Mouse (Mus musculus) embryo, embryonic 11.5 days (tissue): ENCODE measurements at regions not wholly inside any gene's neighbourhood (a gene's known extent, or its start where the extent isn't known, plus 50 kb on each side); places are given as distances from the start of the nearest gene placed in this dataset.
"Not testable (repeated sequence)": the region's sequence is repeated elsewhere in the genome, so short reads cannot be mapped to it uniquely, and the experiment has no call there.

ENCODE experiments used
- DNase-seq: peaks from one replicate; pipeline ENCODE4 v3.0.0-alpha.2; 2012; ENCODE audit warnings: low read depth, low spot score

DNA sequence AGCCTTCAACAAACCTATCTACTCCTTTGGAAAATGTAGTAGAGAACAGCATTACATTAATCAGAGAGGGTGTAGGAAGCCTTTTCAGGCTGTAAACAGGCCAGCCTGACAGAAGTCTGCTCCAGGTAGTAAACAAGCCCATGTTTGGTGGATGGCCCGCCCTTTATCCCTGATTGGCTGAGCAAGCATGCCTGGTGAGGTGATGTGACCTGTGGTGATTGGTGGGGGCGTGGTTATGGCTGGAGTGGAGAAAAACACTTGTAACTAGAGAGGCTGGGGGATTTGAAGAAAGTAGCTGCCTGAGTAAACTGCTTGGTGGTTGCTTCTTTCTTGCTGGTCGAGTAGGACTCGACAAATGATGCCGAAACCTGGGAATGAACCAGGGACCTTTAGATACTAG is 621.3 kb upstream of the Dsel start:
- not testable (repeated sequence) for DNase-seq

DNA sequence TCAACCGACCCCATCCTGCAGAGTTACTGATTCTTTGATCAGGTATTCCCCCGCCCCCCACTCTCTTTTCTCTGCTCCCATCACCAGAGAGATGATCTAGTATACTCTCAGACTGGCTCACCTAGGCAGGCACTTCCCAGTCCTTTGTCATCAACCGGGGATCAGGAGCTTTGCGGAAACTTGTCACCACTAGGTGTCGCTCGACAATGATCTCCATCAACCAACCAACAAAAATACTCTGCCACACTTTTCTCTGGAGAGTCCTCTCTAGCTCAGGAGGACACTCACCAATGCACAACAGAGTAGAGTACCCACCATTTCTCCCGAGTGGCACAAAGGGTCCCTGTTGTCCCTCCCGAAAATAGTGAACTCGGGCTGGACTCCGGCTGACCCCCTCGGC is 591.3 kb upstream of the Dsel start:
- DNase-seq: peak; percentile 49

DNA sequence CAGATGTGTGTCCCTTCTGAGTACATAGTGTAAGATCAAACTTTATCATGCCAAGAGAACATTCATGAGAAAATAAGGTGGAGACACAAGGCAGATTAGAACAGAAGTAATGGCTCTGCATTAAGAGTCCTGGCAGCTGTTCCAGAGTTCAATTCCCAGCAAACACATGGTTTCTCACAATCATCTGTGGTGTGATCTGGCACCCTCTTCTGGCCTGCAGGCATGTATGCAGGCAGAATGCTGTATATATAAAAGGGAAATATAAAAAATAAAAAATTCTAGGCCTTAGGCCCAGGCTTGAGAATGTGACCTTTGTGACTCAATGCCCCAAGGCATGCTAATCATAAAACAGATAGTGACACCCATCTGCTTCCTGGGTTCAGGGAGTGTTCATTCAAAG is 587.7 kb upstream of the Dsel start:
- no peak for DNase-seq

DNA sequence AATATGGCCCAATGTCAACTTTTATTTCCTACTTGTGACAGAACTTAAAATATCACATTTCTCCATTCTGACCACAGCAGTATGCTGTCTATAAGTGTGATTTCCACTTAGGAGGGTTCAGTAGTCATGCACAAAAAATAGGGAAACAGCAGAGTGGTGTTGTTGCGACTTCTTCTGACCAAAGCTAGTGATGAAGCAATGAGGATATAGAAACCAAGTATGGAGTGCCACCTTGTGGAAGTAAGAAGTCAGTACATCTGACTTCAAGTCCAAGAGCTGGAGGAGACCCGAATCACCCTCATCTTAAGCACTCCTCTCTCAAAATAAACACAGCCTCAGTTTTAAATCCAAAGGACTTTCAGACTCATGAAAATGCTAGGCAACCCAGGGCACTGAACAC is 586.9 kb upstream of the Dsel start:
- DNase-seq: no peak

DNA sequence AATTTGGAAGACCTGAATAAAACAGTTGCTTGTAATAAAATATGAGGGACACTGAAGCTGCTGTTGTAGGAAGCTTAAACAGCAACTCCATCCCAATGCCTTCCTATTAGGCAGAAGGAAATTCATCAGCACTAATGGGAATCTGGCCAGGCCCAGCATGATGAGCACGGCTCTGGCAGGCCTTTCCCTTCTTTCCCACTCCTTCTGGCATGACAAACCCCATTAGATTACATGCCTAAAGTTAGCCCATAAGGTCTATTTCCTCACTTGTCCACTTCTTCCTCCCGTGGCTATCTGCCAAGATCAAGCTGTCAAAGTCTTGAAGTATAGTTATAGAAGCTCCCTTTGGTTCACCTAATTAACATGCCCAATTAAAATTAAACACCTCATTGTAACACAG is 574.4 kb upstream of the Dsel start:
- no peak for DNase-seq

DNA sequence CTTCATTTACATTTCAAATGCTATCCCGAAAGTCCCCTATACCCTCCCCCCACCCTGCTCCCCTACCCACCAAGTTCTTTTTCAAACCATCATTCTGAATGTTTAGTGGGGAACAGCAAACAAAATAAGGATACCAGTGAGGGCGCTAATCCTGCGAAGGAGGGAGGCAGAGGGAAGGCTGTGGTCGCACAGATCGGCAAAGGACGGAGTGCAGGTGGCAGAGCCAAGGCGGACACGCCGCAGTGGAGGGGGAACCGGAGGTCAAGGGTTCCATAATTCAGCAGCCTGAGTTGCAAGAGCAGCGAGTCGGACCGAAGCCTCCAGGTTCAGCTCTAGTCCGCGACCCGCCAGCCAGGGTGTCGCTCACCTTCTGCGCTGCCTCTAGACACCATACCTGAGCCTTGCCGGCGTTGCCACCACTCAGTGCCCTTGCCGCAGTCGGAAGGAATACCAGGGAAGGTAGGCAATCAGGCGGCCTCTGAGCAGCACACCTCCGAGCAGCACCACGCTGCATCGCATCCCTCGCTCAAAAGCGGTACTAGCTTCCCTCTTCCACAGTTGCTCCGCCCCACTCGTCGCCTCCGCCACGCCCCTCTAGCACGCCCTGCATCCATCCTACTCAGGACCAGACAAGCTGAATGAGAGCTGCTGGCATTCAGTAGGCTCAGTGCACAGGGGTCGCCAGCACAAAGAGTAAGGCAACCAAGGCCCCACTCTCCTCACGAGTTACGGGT is 551.8 kb upstream of the Dsel start:
- DNase-seq: peak; percentile 23

DNA sequence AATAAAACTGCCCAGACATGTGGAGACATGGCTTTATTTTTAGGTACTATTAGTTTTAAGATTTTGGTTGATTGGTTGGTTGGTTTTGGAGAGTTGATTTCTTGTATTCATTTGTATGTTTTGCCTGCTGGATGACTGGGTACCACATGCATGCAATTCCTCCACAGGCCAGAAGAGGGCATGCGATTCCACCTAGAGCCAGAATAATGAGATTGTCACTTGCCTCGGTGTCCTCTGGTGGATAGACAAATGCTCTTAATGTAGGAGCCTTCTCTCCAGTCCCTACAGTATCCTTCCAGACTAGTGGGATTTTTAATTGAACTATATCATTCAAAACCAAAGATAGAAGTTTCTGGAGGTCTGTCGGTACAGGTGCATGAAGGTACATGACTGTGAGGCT is 524.1 kb upstream of the Dsel start:
- DNase-seq: peak; percentile 19

DNA sequence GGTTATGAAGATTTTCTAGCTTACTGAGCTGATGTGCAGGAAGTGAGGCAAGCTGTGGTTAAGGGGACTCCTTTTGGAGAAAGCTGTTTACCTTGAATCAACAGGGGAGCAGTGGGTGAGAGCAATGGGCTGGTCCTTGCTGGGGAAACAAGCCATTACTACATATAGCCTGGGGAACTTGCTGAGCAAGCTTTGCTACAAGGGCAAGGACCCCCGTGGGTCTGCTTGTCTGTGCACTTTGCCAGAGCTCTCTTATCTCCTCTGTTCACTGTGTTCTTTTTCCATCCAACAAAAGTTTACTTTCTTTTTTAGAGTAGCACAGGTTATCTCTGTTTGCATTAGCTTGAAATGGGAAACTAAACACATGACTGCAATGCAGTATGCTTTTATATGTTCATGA is 519.3 kb upstream of the Dsel start:
- no peak for DNase-seq

DNA sequence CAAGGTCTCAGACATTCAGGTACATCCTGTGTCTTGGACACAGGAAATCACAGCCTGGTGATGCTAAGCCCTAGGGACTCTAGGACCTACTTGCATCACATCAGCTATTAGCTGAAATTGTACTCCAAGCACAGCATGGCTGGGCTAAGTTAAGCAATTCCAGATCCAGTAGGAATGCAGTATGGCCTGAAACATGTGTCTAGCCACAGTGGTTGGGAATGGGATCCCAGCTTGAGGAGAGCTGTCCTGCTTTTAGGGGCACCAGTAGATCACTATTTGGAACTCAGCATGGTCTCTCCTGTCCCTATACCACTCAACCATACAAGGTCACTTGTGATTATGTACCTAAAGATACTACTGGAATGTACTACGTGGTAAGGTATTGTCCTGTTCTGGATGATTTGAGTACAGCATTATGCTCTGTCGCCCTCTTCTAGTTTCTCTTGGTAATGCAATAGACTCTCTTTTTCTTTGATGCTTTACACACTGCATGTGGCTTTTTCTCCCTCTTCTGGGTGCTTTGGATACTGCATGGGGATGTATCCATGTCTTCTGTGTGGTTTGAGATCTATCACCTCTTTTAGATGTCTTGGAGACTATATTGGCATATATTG is 515.0 kb upstream of the Dsel start:
- peak; percentile 44 for DNase-seq

DNA sequence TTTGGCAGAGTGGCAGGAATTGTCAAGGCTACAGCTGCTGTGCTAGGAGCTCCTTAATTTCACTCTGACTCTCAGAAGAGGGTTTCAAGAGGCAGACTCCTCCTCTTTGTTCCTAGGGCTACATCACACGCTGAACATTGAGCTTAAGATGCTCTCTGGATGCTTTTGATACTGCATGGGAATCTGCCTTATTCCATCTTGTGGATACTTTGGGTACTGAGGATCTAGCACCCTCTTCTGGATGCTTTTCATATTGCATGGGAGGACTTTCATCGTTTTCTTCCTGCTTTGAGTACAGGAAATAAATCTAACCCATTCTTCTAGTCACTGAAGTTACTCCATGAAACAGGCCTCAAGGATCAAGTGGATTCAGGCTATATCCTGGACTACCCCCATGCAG is 513.9 kb upstream of the Dsel start:
- DNase-seq: peak; percentile 50

DNA sequence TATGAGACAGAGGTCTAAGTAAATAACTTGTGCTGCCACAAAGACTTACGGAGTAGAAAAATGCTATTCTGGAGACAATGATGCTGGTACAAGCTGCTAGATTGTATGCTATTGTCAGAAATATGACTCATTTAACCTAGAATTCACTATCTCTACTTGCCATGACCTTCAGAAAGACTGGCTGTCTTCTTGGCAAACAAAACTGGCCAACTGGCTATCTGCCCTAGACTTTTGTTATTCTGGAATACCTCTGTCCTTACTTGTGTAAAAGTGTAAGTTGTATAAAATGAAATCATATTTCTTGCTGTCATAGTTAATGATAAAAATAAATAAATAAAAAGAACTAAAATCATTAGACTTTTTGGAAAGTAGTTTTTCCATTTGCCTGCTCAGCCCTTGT is 491.1 kb upstream of the Dsel start:
- no peak for DNase-seq
